Mouse (Mus musculus) right cerebral cortex, postnatal 25 days (tissue): ENCODE results near the gene Gm11757.
"Not testable (repeated sequence)": the region's sequence is repeated elsewhere in the genome, so short reads cannot be mapped to it uniquely, and the experiment has no call there.

Experiments used
- DNase-seq: peaks from one replicate; pipeline ENCODE4 v3.0.0; 2022

The Gm11757 gene

DNA sequence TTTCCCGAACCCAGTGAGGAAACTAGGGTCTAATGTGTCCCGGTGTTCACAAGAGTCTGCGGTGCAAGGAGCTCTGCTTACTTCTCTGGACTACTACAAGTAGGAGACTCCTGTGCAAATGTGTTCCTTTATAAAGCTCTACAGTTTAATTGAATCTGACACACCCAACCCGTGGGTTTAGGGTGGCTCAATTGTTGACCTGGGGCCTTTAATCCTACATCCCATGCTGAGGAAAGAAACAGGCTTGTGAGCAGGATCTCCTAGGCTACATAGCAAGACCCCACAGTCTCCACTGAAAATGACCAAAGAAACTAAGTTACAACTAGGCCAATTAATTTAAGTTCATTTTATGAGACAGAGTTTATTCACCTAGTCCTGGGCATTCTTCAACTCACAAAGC is at the start of gene Gm11757:
Gm11757 (minus strand) TSS at position 101 of the 400 bp plus-strand sequence.
- DNase-seq = not testable (repeated sequence)

DNA sequence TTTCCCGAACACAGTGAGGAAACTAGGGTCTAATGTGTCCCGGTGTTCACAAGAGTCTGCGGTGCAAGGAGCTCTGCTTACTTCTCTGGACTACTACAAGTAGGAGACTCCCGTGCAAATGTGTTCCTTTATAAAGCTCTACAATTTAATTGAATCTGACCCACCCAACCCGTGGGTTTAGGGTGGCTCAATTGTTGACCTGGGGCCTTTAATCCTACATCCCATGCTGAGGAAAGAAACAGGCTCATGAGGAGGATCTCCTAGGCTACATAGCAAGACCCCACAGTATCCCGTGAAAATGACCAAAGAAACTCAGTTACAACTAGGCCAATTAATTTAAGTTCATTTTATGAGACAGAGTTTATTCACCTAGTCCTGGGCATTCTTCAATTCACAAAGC is 29.7 kb upstream of the Gm11757 start, which contains the start of gene Gm11756:
Gm11756 (minus strand) TSS at position 101 of the 400 bp plus-strand sequence.
- not testable (repeated sequence) for DNase-seq

DNA sequence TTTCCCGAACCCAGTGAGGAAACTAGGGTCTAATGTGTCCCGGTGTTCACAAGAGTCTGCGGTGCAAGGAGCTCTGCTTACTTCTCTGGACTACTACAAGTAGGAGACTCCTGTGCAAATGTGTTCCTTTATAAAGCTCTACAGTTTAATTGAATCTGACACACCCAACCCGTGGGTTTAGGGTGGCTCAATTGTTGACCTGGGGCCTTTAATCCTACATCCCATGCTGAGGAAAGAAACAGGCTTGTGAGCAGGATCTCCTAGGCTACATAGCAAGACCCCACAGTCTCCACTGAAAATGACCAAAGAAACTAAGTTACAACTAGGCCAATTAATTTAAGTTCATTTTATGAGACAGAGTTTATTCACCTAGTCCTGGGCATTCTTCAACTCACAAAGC is 14.9 kb upstream of the Gm11757 start, which contains the start of gene Gm13871:
Gm13871 (minus strand) TSS at position 101 of the 400 bp plus-strand sequence.
- DNase-seq = not testable (repeated sequence)

DNA sequence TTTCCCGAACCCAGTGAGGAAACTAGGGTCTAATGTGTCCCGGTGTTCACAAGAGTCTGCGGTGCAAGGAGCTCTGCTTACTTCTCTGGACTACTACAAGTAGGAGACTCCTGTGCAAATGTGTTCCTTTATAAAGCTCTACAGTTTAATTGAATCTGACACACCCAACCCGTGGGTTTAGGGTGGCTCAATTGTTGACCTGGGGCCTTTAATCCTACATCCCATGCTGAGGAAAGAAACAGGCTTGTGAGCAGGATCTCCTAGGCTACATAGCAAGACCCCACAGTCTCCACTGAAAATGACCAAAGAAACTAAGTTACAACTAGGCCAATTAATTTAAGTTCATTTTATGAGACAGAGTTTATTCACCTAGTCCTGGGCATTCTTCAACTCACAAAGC is 14.7 kb downstream of the Gm11757 start, which contains the start of gene Gm11758:
Gm11758 (minus strand) TSS at position 101 of the 400 bp plus-strand sequence.
- not testable (repeated sequence) for DNase-seq
